Comparison of ENCODE assay signal across 21 mouse cellular contexts in the genomic region with DNA sequence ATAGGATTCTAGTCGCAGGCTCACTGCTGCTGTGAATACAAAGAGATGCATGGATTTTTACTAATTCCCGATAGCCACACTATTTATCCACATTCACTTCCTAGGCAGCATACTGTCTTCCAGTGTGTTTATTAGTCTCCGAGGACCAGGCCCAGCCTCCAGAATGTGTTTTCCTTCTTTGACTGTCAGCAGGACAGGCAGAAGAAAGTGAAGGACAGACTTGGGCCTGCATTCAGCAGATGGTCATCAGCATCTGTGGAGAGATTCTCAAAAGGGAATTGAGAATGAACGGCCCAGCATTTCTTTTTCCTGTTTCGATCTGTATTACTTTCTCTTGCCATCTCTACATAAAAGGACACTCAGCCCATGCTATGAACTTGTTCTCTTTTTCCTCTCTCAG. TPM values are rescaled to one million over a fixed set of nuclear protein-coding genes. Genes with fewer than 3 reads are reported as not detected.
DNase-seq lines count a peak whose midpoint lies in the region; ATAC-seq and TF ChIP-seq lines count a peak whose summit lies in the region.
"Had no signal": no experiment of that assay in that cellular context is flagged by ENCODE, and none has a peak within 500 bp of the region (broad histone marks: within the 10 kb centered on the region; RNA-seq: fewer than 3 reads in every experiment).

No protein-coding gene starts in this region.

- no peaks in the 10 kb centered on the region for H3K27me3 ChIP-seq in forebrain, postnatal 0 days (ENCODE audit: insufficient read depth, low read length)
- H3K27me3 ChIP-seq in forebrain, embryonic 12.5 days = no peaks in the 10 kb centered on the region
- no peaks in the 10 kb centered on the region for H3K27me3 ChIP-seq in hindbrain, postnatal 0 days (ENCODE audit: insufficient read depth, low read length)
- H3K27me3 ChIP-seq in hindbrain, embryonic 13.5 days = no peaks in the 10 kb centered on the region
- H3K27me3 ChIP-seq: embryonic facial prominence, embryonic 13.5 days; forebrain, embryonic 13.5 days; limb, embryonic 12.5 days; neural tube, embryonic 15.5 days had no signal

- H3K4me3 ChIP-seq in forebrain, postnatal 0 days (ENCODE audit: low read depth, low read length) = no peak overlapping the region
- H3K4me3 ChIP-seq in forebrain, embryonic 12.5 days (replicated peaks) = no peak overlapping the region
- H3K4me3 ChIP-seq in hindbrain, postnatal 0 days (ENCODE audit: low read length) = no peak overlapping the region
- no peak overlapping the region for H3K4me3 ChIP-seq in hindbrain, embryonic 13.5 days
- H3K4me3 ChIP-seq: embryonic facial prominence, embryonic 13.5 days; forebrain, embryonic 13.5 days; limb, embryonic 12.5 days; neural tube, embryonic 15.5 days had no signal

- H3K9ac ChIP-seq in forebrain, postnatal 0 days = no peak overlapping the region
- no peak overlapping the region for H3K9ac ChIP-seq in forebrain, embryonic 12.5 days
- H3K9ac ChIP-seq in hindbrain, postnatal 0 days (replicated peaks; ENCODE audit: low read length) = no peak overlapping the region
- no peak overlapping the region for H3K9ac ChIP-seq in hindbrain, embryonic 13.5 days
- H3K9ac ChIP-seq: embryonic facial prominence, embryonic 13.5 days; forebrain, embryonic 13.5 days; limb, embryonic 12.5 days; liver, postnatal 0 days; neural tube, embryonic 15.5 days had no signal

- WGBS in forebrain, postnatal 0 days = 42% methylated on average over 5 of the region's 5 CpGs
- 81% methylated on average over 5 of the region's 5 CpGs for WGBS in forebrain, embryonic 12.5 days
- WGBS in hindbrain, postnatal 0 days = 49% methylated on average over 5 of the region's 5 CpGs
- 70% methylated on average over 5 of the region's 5 CpGs for WGBS in hindbrain, embryonic 13.5 days

- no peak for TF ChIP-seq CTCF in forebrain, postnatal 0 days (IDR thresholded peaks at IDR 0.05; ENCODE audit: low read depth)
- no peak for TF ChIP-seq CTCF in hindbrain, postnatal 0 days (IDR thresholded peaks at IDR 0.05; ENCODE audit: low read depth)

- no peaks in the 10 kb centered on the region for H3K9me3 ChIP-seq in forebrain, postnatal 0 days (ENCODE audit: low read length)
- no peaks in the 10 kb centered on the region for H3K9me3 ChIP-seq in forebrain, embryonic 12.5 days
- no peaks in the 10 kb centered on the region for H3K9me3 ChIP-seq in hindbrain, postnatal 0 days (ENCODE audit: low read length)
- H3K9me3 ChIP-seq in hindbrain, embryonic 13.5 days = no peaks in the 10 kb centered on the region
- H3K9me3 ChIP-seq: embryonic facial prominence, embryonic 13.5 days; forebrain, embryonic 13.5 days; limb, embryonic 12.5 days; neural tube, embryonic 15.5 days had no signal

- H3K4me2 ChIP-seq in forebrain, postnatal 0 days (ENCODE audit: low read depth) = no peak overlapping the region
- no peak overlapping the region for H3K4me2 ChIP-seq in forebrain, embryonic 12.5 days
- peak overlapping the region; percentile 13; the same call in 1 of the 2 replicates for H3K4me2 ChIP-seq in hindbrain, postnatal 0 days (ENCODE audit: low read depth, low read length)
- H3K4me2 ChIP-seq in hindbrain, embryonic 13.5 days = no peak overlapping the region
- H3K4me2 ChIP-seq: embryonic facial prominence, embryonic 13.5 days; forebrain, embryonic 13.5 days; limb, embryonic 12.5 days; neural tube, embryonic 15.5 days had no signal

- no peak for ATAC-seq in forebrain, postnatal 0 days
- no peak for ATAC-seq in forebrain, embryonic 12.5 days (ENCODE audit: low FRiP score)
- ATAC-seq in hindbrain, postnatal 0 days = no peak
- no peak for ATAC-seq in hindbrain, embryonic 13.5 days (ENCODE audit: low FRiP score)
- ATAC-seq: forebrain, embryonic 13.5 days; liver, postnatal 0 days had no signal

- 0 out of 2 replicates have a peak, but pooled peaks cover 4% of the 10 kb centered on the region for H3K36me3 ChIP-seq in forebrain, postnatal 0 days (ENCODE audit: insufficient read depth)
- no peaks in the 10 kb centered on the region for H3K36me3 ChIP-seq in forebrain, embryonic 12.5 days (replicated peaks)
- H3K36me3 ChIP-seq in hindbrain, postnatal 0 days (ENCODE audit: insufficient read depth, low read length) = no peaks in the 10 kb centered on the region
- no peaks in the 10 kb centered on the region for H3K36me3 ChIP-seq in hindbrain, embryonic 13.5 days
- H3K36me3 ChIP-seq: embryonic facial prominence, embryonic 13.5 days had no signal

- H3K27ac ChIP-seq in forebrain, postnatal 0 days (ENCODE audit: low read depth, low read length) = peak overlapping the region; percentile 22
- no peak overlapping the region for H3K27ac ChIP-seq in forebrain, embryonic 12.5 days
- H3K27ac ChIP-seq in hindbrain, postnatal 0 days = peak overlapping the region; percentile 9; the same call in 1 of the 2 replicates
- H3K27ac ChIP-seq in hindbrain, embryonic 13.5 days = no peak overlapping the region
- H3K27ac ChIP-seq: embryonic facial prominence, embryonic 13.5 days; forebrain, embryonic 13.5 days; limb, embryonic 12.5 days; neural tube, embryonic 15.5 days had no signal

- no peak for DNase-seq in forebrain, postnatal 0 days
- DNase-seq in hindbrain, postnatal 0 days (ENCODE audit: low spot score) = no peak
- DNase-seq in right cerebral cortex, adult 2 months (ENCODE audit: low spot score in 2 of 2) = peak; percentile 29 to 36
- DNase-seq in right cerebral cortex, postnatal 36 days (ENCODE audit: low spot score in 2 of 2) = no peak
- no peak for DNase-seq in adrenal gland, postnatal 4 days (ENCODE audit: low spot score in 2 of 2)
- no peak for DNase-seq in left cerebral cortex, adult 18-20 months (ENCODE audit: low spot score in 2 of 2)
- DNase-seq: adrenal gland, adult 2 months; B cell, adult 2 months; cerebellum, postnatal 25 days; kidney, postnatal 10 days; liver, postnatal 0 days; lung, postnatal 36 days; right cerebral cortex, adult 18-20 months had no signal

- no peaks in the 10 kb centered on the region; the same call in 1 of the 2 replicates for H3K4me1 ChIP-seq in forebrain, postnatal 0 days (ENCODE audit: insufficient read depth)
- H3K4me1 ChIP-seq in forebrain, embryonic 12.5 days = peaks cover 11% of the 10 kb centered on the region
- H3K4me1 ChIP-seq in hindbrain, postnatal 0 days (ENCODE audit: insufficient read depth, low read length) = peaks cover 5% of the 10 kb centered on the region; the same call in 1 of the 2 replicates
- H3K4me1 ChIP-seq in hindbrain, embryonic 13.5 days (replicated peaks) = peaks cover 18% of the 10 kb centered on the region

RNA-seq across cellular contexts. Expression of a gene that starts 46.0 kb away (rescaled TPM):
- 49.5 and 67.4 TPM in 2 replicates for total RNA-seq in forebrain, postnatal 0 days (2014; rRNA removed)
- polyA plus RNA-seq in forebrain, postnatal 0 days (2015; fragmentation: Nextera tagmentation; extraction: Ambion mirVana) = 13.0 and 16.9 TPM in 2 replicates
- polyA plus RNA-seq in forebrain, embryonic 12.5 days (2016; fragmentation: Nextera tagmentation; extraction: Ambion mirVana) = 26.0 and 29.6 TPM in 2 replicates
- 34.4 and 40.9 TPM in 2 replicates for total RNA-seq in hindbrain, postnatal 0 days (2014; rRNA removed)
- 11.7 and 12.5 TPM in 2 replicates for polyA plus RNA-seq in hindbrain, postnatal 0 days (2015; fragmentation: Nextera tagmentation; extraction: Ambion mirVana)
- 26.4 and 27.9 TPM in 2 replicates for polyA plus RNA-seq in hindbrain, embryonic 13.5 days (2015; fragmentation: Nextera tagmentation; extraction: Ambion mirVana)
- total RNA-seq in adrenal gland, postnatal 4 days (2021) = 10 to 100 TPM; 19.6 to 23.4 TPM
- 10 to 100 TPM; 57.7 to 58.4 TPM for total RNA-seq in left cerebral cortex, adult 18-20 months (2021)
- total RNA-seq: hematopoietic stem cell, adult 5-6 weeks; monocyte, adult 5-6 weeks had no signal

Comparison
In these comparisons a context has a peak if more than half of its experiments do, and no peak if none do; other contexts are left out.
1. DNase-seq: peak in right cerebral cortex, adult 2 months (2 of 2); none in forebrain, postnatal 0 days (single experiment), hindbrain, postnatal 0 days (single experiment), right cerebral cortex, postnatal 36 days (0 of 2), adrenal gland, postnatal 4 days (0 of 2) and left cerebral cortex, adult 18-20 months (0 of 2).
2. H3K27ac ChIP-seq: peak in forebrain, postnatal 0 days (single experiment) and hindbrain, postnatal 0 days (single experiment); none in forebrain, embryonic 12.5 days (single experiment) and hindbrain, embryonic 13.5 days (single experiment).